Mouse (Mus musculus) midbrain, postnatal 0 days (tissue): ENCODE results near the gene Sema3a. TPM values are rescaled to one million over a fixed set of nuclear protein-coding genes. Genes with fewer than 3 reads are reported as not detected.
A peak's percentile ranks its signal among the peaks of the same experiment; 100 is the strongest.

ENCODE experiments used
- ATAC-seq: fragments of 200-750 bp; cut with Nextera tagmentation; 2 replicates; pipeline ENCODE4 v1.8.0; 2017; ENCODE audit warnings: moderate number of reproducible peaks, mild to moderate bottlenecking, moderate TSS enrichment, moderate library complexity; ENCODE audit not compliant: low FRiP score
- DNase-seq: peaks from one replicate; pipeline ENCODE4 v3.0.0-alpha.2; 2015; ENCODE audit warnings: low spot score
- H3K27ac ChIP-seq: fragments of 300-500 bp; sonication (generic); 2 replicates; pipeline ENCODE4 v1.5.1; 2014; ENCODE audit warnings: low read depth, mild to moderate bottlenecking, low read length, mixed read lengths
- H3K27me3 ChIP-seq: fragments of 300-500 bp; sonication (generic); 2 replicates; pipeline ENCODE4 v1.6.1; 2014; ENCODE audit warnings: low read length, control low read depth, mixed read lengths; ENCODE audit not compliant: insufficient read depth
- H3K36me3 ChIP-seq: fragments of 300-500 bp; sonication (generic); 2 replicates; pipeline ENCODE4 v1.6.1; 2014; ENCODE audit warnings: low read length, control low read depth, mixed read lengths; ENCODE audit not compliant: insufficient read depth
- H3K4me1 ChIP-seq: fragments of 300-500 bp; sonication (generic); 2 replicates; pipeline ENCODE4 v1.6.1; 2014; ENCODE audit warnings: mild to moderate bottlenecking, control low read depth, antibody characterized with exemption, low read length, mixed read lengths; ENCODE audit not compliant: insufficient read depth
- H3K4me2 ChIP-seq: fragments of 300-500 bp; sonication (generic); 2 replicates; pipeline ENCODE4 v1.6.1; 2014; ENCODE audit warnings: low read depth, mild to moderate bottlenecking, low read length, mixed read lengths; ENCODE audit not compliant: poor library complexity, severe bottlenecking
- H3K4me3 ChIP-seq: fragments of 300-500 bp; sonication (generic); 2 replicates; pipeline ENCODE4 v1.5.1; 2014; ENCODE audit warnings: low read depth, mild to moderate bottlenecking, low read length, moderate library complexity
- H3K9ac ChIP-seq: fragments of 300-500 bp; sonication (generic); replicated peaks from 2 replicates; pipeline ENCODE4 v1.6.1; 2014; ENCODE audit warnings: mild to moderate bottlenecking, low read length, moderate library complexity, mixed read lengths; ENCODE audit not compliant: poor library complexity, severe bottlenecking
- H3K9me3 ChIP-seq: fragments of 300-500 bp; sonication (generic); 2 replicates; pipeline ENCODE4 v1.6.1; 2016; ENCODE audit warnings: low read length, control low read depth
- CTCF ChIP-seq: IDR thresholded peaks from 2 replicates; pipeline ENCODE4 v1.5.1; 2016; ENCODE audit warnings: antibody characterized with exemption, mild to moderate bottlenecking
- WGBS: fragments of 180-500 bp; shearing (Covaris S2); extraction: QIAGEN DNeasy Blood & Tissue Kit; methylation state at CpG from one replicate; pipeline ENCODE4 v1.1.7; 2014; 5-methylcytosine and 5-hydroxymethylcytosine counted together
- polyA plus RNA-seq: library from polyadenylated mRNA; unstranded; fragments of >200 nt; fragmentation: Nextera tagmentation; extraction: Ambion mirVana; gene quantifications from 2 replicates; pipeline ENCODE4 v1.2.1, GENCODE M21; 2015
- total RNA-seq: library from RNA; depleted of rRNA; stranded (reverse); fragments of >200 nt; gene quantifications from 2 replicates; pipeline ENCODE4 v1.2.3, GENCODE M21; 2014

Sema3a gene
- total and polyA plus RNA-seq, 2 experiments from 2014 or later, result 4.8 to 13.7 TPM

DNA sequence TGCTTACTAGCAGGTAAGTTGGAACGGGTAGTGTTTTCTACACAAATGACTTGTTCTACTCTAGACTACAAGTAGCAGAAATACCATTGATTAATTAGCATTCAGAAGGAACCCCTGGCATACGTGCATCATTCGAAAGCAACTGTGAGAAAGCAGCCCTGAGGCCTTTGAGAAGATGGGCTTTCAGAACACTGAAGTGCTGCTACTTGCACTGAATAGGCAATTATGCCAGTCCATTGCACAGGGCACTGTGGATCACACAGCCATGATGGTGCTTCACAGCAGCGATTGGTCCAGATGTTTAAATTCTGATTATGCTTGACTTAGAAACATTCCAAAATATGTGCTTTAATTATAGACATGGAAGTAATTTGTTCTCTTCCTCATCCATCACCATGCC, 187.5 kb downstream of the Sema3a start:
- no peaks in the 10 kb centered on the region for H3K4me1 ChIP-seq
- H3K4me2 ChIP-seq, result no peak overlapping the region
- no peaks in the 10 kb centered on the region for H3K9me3 ChIP-seq
- no peak overlapping the region for H3K9ac ChIP-seq
- DNase-seq (peak; percentile 58), ATAC-seq (0 out of 2 replicates have a peak, but pooled peaks have one; percentile 77)
- no peaks in the 10 kb centered on the region for H3K36me3 ChIP-seq
- no peak overlapping the region for H3K4me3 ChIP-seq
- no peak for TF ChIP-seq CTCF
- H3K27ac ChIP-seq, result no peak overlapping the region
- WGBS, result 35% methylated on average over 4 of the region's 4 CpGs
- H3K27me3 ChIP-seq, result no peaks in the 10 kb centered on the region

DNA sequence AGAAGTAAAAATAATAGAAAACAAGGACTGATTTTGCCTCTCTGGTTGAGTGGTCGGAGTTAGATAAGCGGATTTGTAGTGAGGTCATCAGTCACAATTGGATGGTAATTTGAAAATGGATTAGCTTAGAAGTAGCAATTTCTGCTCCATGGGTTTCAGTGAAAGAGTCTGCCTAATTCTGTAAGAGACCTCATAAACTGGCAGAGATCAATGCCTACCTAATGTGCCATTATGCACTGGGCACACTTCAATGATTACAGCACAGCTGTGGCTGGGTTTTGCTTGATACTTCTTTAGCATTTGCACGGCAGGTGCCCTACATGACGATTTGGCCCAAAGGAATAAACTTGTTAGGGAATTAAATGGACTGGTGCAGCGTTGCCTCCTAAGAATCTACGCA, 188.8 kb downstream of the Sema3a start:
- no peaks in the 10 kb centered on the region for H3K4me1 ChIP-seq
- DNase-seq (peak; percentile 48), ATAC-seq (no peak)
- H3K27ac ChIP-seq, result no peak overlapping the region
- WGBS, result 20% methylated on average over 6 of the region's 6 CpGs
- H3K36me3 ChIP-seq, result no peaks in the 10 kb centered on the region
- no peaks in the 10 kb centered on the region for H3K27me3 ChIP-seq
- no peak for TF ChIP-seq CTCF
- H3K9ac ChIP-seq, result no peak overlapping the region
- no peak overlapping the region for H3K4me3 ChIP-seq
- no peak overlapping the region for H3K4me2 ChIP-seq
- H3K9me3 ChIP-seq, result no peaks in the 10 kb centered on the region

DNA sequence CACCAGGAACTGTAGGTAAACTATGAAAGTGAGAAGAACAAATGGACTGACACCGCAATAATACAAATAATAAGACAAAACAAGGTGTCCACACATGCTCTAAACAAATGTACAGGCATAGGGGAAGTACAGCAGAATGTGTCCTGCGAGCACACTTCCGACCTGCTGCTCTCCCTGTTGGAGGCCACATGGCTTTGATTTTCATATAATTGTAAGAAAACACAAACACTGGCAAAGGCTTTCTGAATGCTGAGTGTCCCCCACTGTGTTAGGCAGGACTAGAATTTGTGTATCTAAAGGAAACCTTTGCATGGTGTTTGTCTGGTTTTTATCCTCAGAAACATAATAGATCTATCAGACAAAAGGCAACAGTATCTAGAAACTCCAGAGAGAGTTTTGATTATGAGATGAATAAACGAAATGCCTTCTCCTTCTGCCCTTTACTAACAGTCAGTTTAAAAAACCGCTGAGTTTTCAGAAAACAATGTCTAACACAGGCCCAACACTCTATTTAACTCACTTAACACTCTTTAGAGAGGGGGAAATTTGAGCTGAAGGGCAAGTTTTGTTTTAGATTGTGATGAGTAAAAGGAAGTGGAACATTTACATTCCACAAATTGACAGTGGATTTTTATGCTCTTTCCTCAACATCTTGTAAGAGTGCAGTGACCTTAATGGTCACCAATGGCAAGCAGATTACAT, 193.7 kb downstream of the Sema3a start:
- H3K9ac ChIP-seq, result no peak overlapping the region
- H3K27me3 ChIP-seq, result no peaks in the 10 kb centered on the region
- no peak for TF ChIP-seq CTCF
- H3K9me3 ChIP-seq, result no peaks in the 10 kb centered on the region
- H3K4me2 ChIP-seq, result no peak overlapping the region
- 38% methylated on average over 5 of the region's 5 CpGs for WGBS
- no peaks in the 10 kb centered on the region for H3K36me3 ChIP-seq
- no peak overlapping the region for H3K4me3 ChIP-seq
- no peaks in the 10 kb centered on the region for H3K4me1 ChIP-seq
- DNase-seq (no peak), ATAC-seq (no peak)
- no peak overlapping the region for H3K27ac ChIP-seq

DNA sequence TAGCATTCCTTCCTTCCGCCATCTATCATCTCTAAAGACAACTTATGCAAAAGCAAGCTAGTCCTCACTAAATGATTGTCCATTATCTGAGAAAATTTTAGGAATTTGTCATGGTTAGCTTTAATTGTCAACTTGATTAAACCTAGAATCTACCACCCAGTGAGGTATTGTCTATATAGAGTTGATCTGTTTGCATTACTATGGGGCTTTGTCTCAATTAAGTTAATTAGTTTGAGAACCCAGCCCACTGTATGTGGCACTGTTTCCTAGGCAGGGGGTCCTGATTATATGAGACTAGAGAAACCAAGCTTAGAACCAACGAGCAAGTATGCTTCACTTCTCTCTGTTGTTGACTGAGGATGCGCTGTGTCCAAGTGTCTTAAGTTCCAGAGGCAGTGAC, 194.9 kb downstream of the Sema3a start:
- Histone ChIP-seq H3K4me1 (no peaks in the 10 kb centered on the region), H3K9ac (no peak overlapping the region), H3K36me3 (no peaks in the 10 kb centered on the region), H3K27me3 (no peaks in the 10 kb centered on the region), H3K27ac (no peak overlapping the region), H3K4me3 (no peak overlapping the region), H3K4me2 (no peak overlapping the region), H3K9me3 (no peaks in the 10 kb centered on the region)
- no peak for TF ChIP-seq CTCF
- DNase-seq, result no peak
- no peak for ATAC-seq
- 71% methylated on average over 3 of the region's 3 CpGs for WGBS

DNA sequence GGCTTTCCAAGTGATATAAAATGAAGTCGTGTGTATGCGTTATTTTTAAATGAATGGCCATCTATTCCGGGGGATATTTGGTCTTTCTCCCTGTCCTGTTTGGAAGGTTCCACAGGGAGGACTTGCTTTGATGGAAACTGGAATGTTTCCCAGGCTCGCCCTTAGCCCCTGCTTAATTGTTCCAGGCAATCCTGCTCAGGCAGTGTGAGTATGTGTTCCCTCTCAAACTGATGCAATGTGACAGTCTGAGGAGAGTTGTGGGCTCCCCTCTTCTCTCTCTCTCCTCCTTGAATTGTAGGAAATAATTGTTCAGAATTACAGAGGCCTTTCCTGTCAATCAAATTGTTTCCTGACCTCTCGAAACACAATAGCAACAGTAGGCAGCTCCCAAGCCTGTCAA, 202.1 kb downstream of the Sema3a start:
- ATAC-seq (no peak), DNase-seq (no peak)
- H3K4me3 ChIP-seq, result no peak overlapping the region
- H3K4me2 ChIP-seq, result no peak overlapping the region
- no peaks in the 10 kb centered on the region for H3K36me3 ChIP-seq
- H3K4me1 ChIP-seq, result no peaks in the 10 kb centered on the region
- no peak overlapping the region for H3K27ac ChIP-seq
- H3K27me3 ChIP-seq, result no peaks in the 10 kb centered on the region
- WGBS, result 43% methylated on average over 5 of the region's 5 CpGs
- no peak for TF ChIP-seq CTCF
- H3K9ac ChIP-seq, result no peak overlapping the region
- no peaks in the 10 kb centered on the region for H3K9me3 ChIP-seq

DNA sequence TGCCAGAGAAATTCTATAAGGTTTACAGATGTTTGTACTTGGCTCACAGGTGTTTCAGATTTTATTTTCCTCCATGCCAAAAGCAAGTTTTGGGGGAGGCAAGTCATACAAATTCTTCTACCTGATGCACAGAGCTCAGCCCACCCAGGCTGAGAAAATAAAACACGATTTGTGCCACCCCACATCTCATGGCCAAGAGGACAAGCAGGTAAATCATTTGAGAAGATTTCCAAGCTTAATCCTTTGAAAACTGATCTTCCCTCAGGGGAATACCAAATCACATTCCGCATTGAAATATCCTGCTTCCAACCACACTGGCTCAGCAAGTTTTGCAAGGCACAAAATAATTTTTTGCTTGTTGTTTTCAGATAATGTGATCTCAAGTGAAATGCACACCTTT, 206.2 kb downstream of the Sema3a start:
- Histone ChIP-seq H3K36me3 (no peaks in the 10 kb centered on the region), H3K27me3 (no peaks in the 10 kb centered on the region), H3K27ac (no peak overlapping the region), H3K4me2 (no peak overlapping the region), H3K4me3 (no peak overlapping the region), H3K9me3 (no peaks in the 10 kb centered on the region), H3K4me1 (no peaks in the 10 kb centered on the region), H3K9ac (no peak overlapping the region)
- ATAC-seq (no peak), DNase-seq (no peak)
- 47% methylated on average over 2 of the region's 2 CpGs for WGBS
- no peak for TF ChIP-seq CTCF
